Mouse (Mus musculus): Measurements from ENCODE around the gene Polr2a.

The Polr2a gene

GRCm38 (mm10) chr11:69784793-69785272 lies 26.4 kb upstream of the Polr2a start:
- DNase-seq (ENCODE audit: low spot score): peak; percentile 34

- no peak for DNase-seq (ENCODE audit: low spot score)
Measured at GRCm38 (mm10) chr11:69781828-69782227, 23.4 kb upstream of the Polr2a start.

GRCm38 (mm10) chr11:69778985-69779384 lies 20.5 kb upstream of the Polr2a start:
- no peak for DNase-seq (ENCODE audit: low spot score)

GRCm38 (mm10) chr11:69778258-69778982 lies 20.0 kb upstream of the Polr2a start:
- DNase-seq (ENCODE audit: low spot score): no peak

- DNase-seq (ENCODE audit: low spot score): no peak
Measured at GRCm38 (mm10) chr11:69777504-69778257, 19.2 kb upstream of the Polr2a start.

GRCm38 (mm10) chr11:69776488-69776887 lies 18.1 kb upstream of the Polr2a start:
- no peak for DNase-seq (ENCODE audit: low spot score)

GRCm38 (mm10) chr11:69775716-69776115 lies 17.3 kb upstream of the Polr2a start:
- no peak for DNase-seq (ENCODE audit: low spot score)

- DNase-seq (ENCODE audit: low spot score): no peak
Measured at GRCm38 (mm10) chr11:69774961-69775360, 16.5 kb upstream of the Polr2a start.

GRCm38 (mm10) chr11:69767625-69767909 lies 9.1 kb upstream of the Polr2a start:
- no peak for DNase-seq (ENCODE audit: low spot score)

- DNase-seq (ENCODE audit: low spot score): no peak
Measured at GRCm38 (mm10) chr11:69766872-69767624, 8.6 kb upstream of the Polr2a start.

- DNase-seq (ENCODE audit: low spot score): peak; percentile 68
Measured at GRCm38 (mm10) chr11:69766126-69766609, 7.7 kb upstream of the Polr2a start.

- peak; percentile 36 for DNase-seq (ENCODE audit: low spot score)
Measured at GRCm38 (mm10) chr11:69765221-69766125, 7.0 kb upstream of the Polr2a start, which contains the start of gene Zbtb4. Gene Zbtb4, plus strand, starts transcription at chr11:69765912.

- no peak for DNase-seq (ENCODE audit: low spot score)
Measured at GRCm38 (mm10) chr11:69763551-69763950, 5.1 kb upstream of the Polr2a start.

GRCm38 (mm10) chr11:69761868-69762267 lies 3.4 kb upstream of the Polr2a start, which contains the start of gene Slc35g3:
Gene Slc35g3, minus strand, starts transcription at chr11:69761968.
- no peak for DNase-seq (ENCODE audit: low spot score)

GRCm38 (mm10) chr11:69760901-69761200 lies 2.4 kb upstream of the Polr2a start:
- no peak for DNase-seq (ENCODE audit: low spot score)

- DNase-seq (ENCODE audit: low spot score): no peak
Measured at GRCm38 (mm10) chr11:69760160-69760900, 1.9 kb upstream of the Polr2a start.

- peak; percentile 70 for DNase-seq (ENCODE audit: low spot score)
Measured at GRCm38 (mm10) chr11:69758971-69759721, 709 bp upstream of the Polr2a start.

- DNase-seq (ENCODE audit: low spot score): peak; percentile 98
Measured at GRCm38 (mm10) chr11:69758090-69758456, 364 bp downstream of the Polr2a start.

GRCm38 (mm10) chr11:69757303-69758089 lies 941 bp downstream of the Polr2a start:
- DNase-seq (ENCODE audit: low spot score): no peak

Data from urinary bladder, postnatal 25 days (tissue).